ENCODE assay signal across 17 mouse cellular contexts in genomic region chr16:34763959-34764591, GRCm38 (mm10). TPM values are rescaled to one million over a fixed set of nuclear protein-coding genes. Genes with fewer than 3 reads are reported as not detected.
DNase-seq lines count a peak whose midpoint lies in the region; ATAC-seq and TF ChIP-seq lines count a peak whose summit lies in the region.
"Had no signal": no experiment of that assay in that cellular context is flagged by ENCODE, and none has a peak within 500 bp of the region (broad histone marks: within the 10 kb centered on the region; RNA-seq: fewer than 3 reads in every experiment).

No protein-coding gene starts in this region.

- peak; percentile 68 for TF ChIP-seq EP300 in lung, postnatal 0 days (IDR thresholded peaks at IDR 0.05)

- H3K9me3 ChIP-seq in lung, embryonic 15.5 days: no peaks in the 10 kb centered on the region
- H3K9me3 ChIP-seq in lung, postnatal 0 days (ENCODE audit: low read length): no peaks in the 10 kb centered on the region
- H3K9me3 ChIP-seq: embryonic facial prominence, embryonic 10.5 days; embryonic facial prominence, embryonic 12.5 days; forebrain, embryonic 15.5 days had no signal

- H3K36me3 ChIP-seq in lung, embryonic 15.5 days: no peaks in the 10 kb centered on the region; the same call in 1 of the 2 replicates
- H3K36me3 ChIP-seq in lung, postnatal 0 days (ENCODE audit: insufficient read depth, low read length): no peaks in the 10 kb centered on the region
- H3K36me3 ChIP-seq: embryonic facial prominence, embryonic 10.5 days; embryonic facial prominence, embryonic 12.5 days; forebrain, embryonic 15.5 days had no signal

- no peak for TF ChIP-seq CTCF in lung, postnatal 0 days (IDR thresholded peaks at IDR 0.05)

- no peak overlapping the region for H3K4me2 ChIP-seq in lung, embryonic 15.5 days
- no peak overlapping the region for H3K4me2 ChIP-seq in lung, postnatal 0 days (replicated peaks; ENCODE audit: low read depth, low read length)
- H3K4me2 ChIP-seq: embryonic facial prominence, embryonic 12.5 days; forebrain, embryonic 13.5 days; forebrain, embryonic 15.5 days had no signal

- H3K4me1 ChIP-seq in lung, embryonic 15.5 days: no peaks in the 10 kb centered on the region
- no peaks in the 10 kb centered on the region for H3K4me1 ChIP-seq in lung, postnatal 0 days (ENCODE audit: insufficient read depth, low read depth, low read length)
- H3K4me1 ChIP-seq: embryonic facial prominence, embryonic 10.5 days; embryonic facial prominence, embryonic 12.5 days; forebrain, embryonic 15.5 days had no signal

- no peak for ATAC-seq in lung, embryonic 15.5 days (ENCODE audit: borderline replicate concordance, extremely low read depth, low FRiP score, low TSS enrichment)
- peak; percentile 77 for ATAC-seq in lung, postnatal 0 days
- ATAC-seq: activated CD4-positive, CD25-positive, alpha-beta regulatory T cell, adult 4 months; forebrain, embryonic 13.5 days; forebrain, embryonic 15.5 days had no signal

- no peaks in the 10 kb centered on the region for H3K27me3 ChIP-seq in lung, embryonic 15.5 days
- no peaks in the 10 kb centered on the region for H3K27me3 ChIP-seq in lung, postnatal 0 days (replicated peaks; ENCODE audit: insufficient read depth, low read length)
- H3K27me3 ChIP-seq: embryonic facial prominence, embryonic 12.5 days; forebrain, embryonic 13.5 days; forebrain, embryonic 15.5 days had no signal

- no peak overlapping the region for H3K4me3 ChIP-seq in lung, embryonic 15.5 days
- H3K4me3 ChIP-seq in lung, postnatal 0 days (ENCODE audit: low read depth, low read length): no peak overlapping the region
- H3K4me3 ChIP-seq: embryonic facial prominence, embryonic 10.5 days; embryonic facial prominence, embryonic 12.5 days; forebrain, embryonic 13.5 days; forebrain, embryonic 15.5 days had no signal

- H3K27ac ChIP-seq in lung, embryonic 15.5 days: peak overlapping the region; percentile 64
- H3K27ac ChIP-seq in lung, postnatal 0 days (ENCODE audit: low read length): peak overlapping the region; percentile 66
- H3K27ac ChIP-seq: embryonic facial prominence, embryonic 10.5 days; embryonic facial prominence, embryonic 12.5 days; forebrain, embryonic 13.5 days; forebrain, embryonic 15.5 days had no signal

- DNase-seq in lung, postnatal 4 days: no peak
- DNase-seq in lung, postnatal 0 days (ENCODE audit: low spot score): peak; percentile 81
- no peak for DNase-seq in lung, adult 18-20 months
- DNase-seq in ZHBTc4 (ENCODE audit: low read depth, low spot score): peak; percentile 10
- DNase-seq in natural killer cell, adult 2 months (ENCODE audit: low spot score in 2 of 2): no peak
- DNase-seq: adrenal gland, adult 8-10 months; cerebellum, adult 11-12 months; cerebellum, adult 2 months; cerebellum, adult 9-10 months; cerebellum, postnatal 10 days; cerebellum, postnatal 25 days had no signal

- WGBS in lung, embryonic 15.5 days: 75% methylated on average over 9 of the region's 9 CpGs
- WGBS in lung, postnatal 0 days: 63% methylated on average over 9 of the region's 9 CpGs

- no peak overlapping the region for H3K9ac ChIP-seq in lung, embryonic 15.5 days
- no peak overlapping the region for H3K9ac ChIP-seq in lung, postnatal 0 days (replicated peaks; ENCODE audit: low read depth)
- H3K9ac ChIP-seq: embryonic facial prominence, embryonic 12.5 days; forebrain, embryonic 13.5 days; forebrain, embryonic 15.5 days had no signal

RNA-seq across cellular contexts. Expression of gene Mylk, which starts 19.1 kb away (rescaled TPM):
- 147 and 158 TPM in 2 replicates for polyA plus RNA-seq in lung, embryonic 15.5 days (2015; fragmentation: Nextera tagmentation; extraction: Ambion mirVana)
- 55.7 and 72.3 TPM in 2 replicates for polyA plus RNA-seq in lung, postnatal 0 days (2015; fragmentation: Nextera tagmentation; extraction: Ambion mirVana)

Comparison
In these comparisons a context has a peak if more than half of its experiments do, and no peak if none do; other contexts are left out.
1. DNase-seq: peak in lung, postnatal 0 days (single experiment) and ZHBTc4 (single experiment); none in lung, postnatal 4 days (0 of 2), lung, adult 18-20 months (0 of 2) and natural killer cell, adult 2 months (0 of 2).